Mouse (Mus musculus) intestine, embryonic 14.5 days (tissue): ENCODE data around the gene Lztr1. TPM values are rescaled to one million over a fixed set of nuclear protein-coding genes. Genes with fewer than 3 reads are reported as not detected.
"Not testable (repeated sequence)": the region's sequence is repeated elsewhere in the genome, so short reads cannot be mapped to it uniquely, and the experiment has no call there.

ENCODE experiments used
- ATAC-seq: fragments of 200-750 bp; cut with Nextera tagmentation; replicated peaks from 2 replicates; pipeline ENCODE4 v1.8.0; 2017; ENCODE audit warnings: low read depth, moderate number of reproducible peaks, moderate TSS enrichment, moderate library complexity; ENCODE audit not compliant: low FRiP score, low TSS enrichment
- DNase-seq: peaks from one replicate; pipeline ENCODE4 v3.0.0-alpha.2; 2018; ENCODE audit warnings: low spot score
- H3K27ac ChIP-seq: fragments of 300-500 bp; sonication (generic); 2 replicates; pipeline ENCODE4 v1.5.1; 2014; ENCODE audit warnings: low read depth, mild to moderate bottlenecking, control low read depth
- H3K27me3 ChIP-seq: fragments of 300-500 bp; sonication (generic); replicated peaks from 2 replicates; pipeline ENCODE4 v1.6.1; 2014; ENCODE audit warnings: low read length, control low read depth; ENCODE audit not compliant: control insufficient read depth, insufficient read depth
- H3K36me3 ChIP-seq: fragments of 300-500 bp; sonication (generic); 2 replicates; pipeline ENCODE4 v1.6.1; 2014; ENCODE audit warnings: low read length, control low read depth; ENCODE audit not compliant: control insufficient read depth, insufficient read depth
- H3K4me1 ChIP-seq: fragments of 300-500 bp; sonication (generic); replicated peaks from 2 replicates; pipeline ENCODE4 v1.6.1; 2014; ENCODE audit warnings: low read length, control low read depth, mixed read lengths; ENCODE audit not compliant: control insufficient read depth, insufficient read depth
- H3K4me2 ChIP-seq: fragments of 300-500 bp; sonication (generic); 2 replicates; pipeline ENCODE4 v1.6.1; 2014; ENCODE audit warnings: low read length
- H3K4me3 ChIP-seq: fragments of 300-500 bp; sonication (generic); 2 replicates; pipeline ENCODE4 v1.5.1; 2014; ENCODE audit warnings: low read depth, low read length, control low read depth, mixed read lengths
- H3K9ac ChIP-seq: fragments of 300-500 bp; sonication (generic); 2 replicates; pipeline ENCODE4 v1.6.1; 2014; ENCODE audit warnings: mild to moderate bottlenecking, low read length
- H3K9me3 ChIP-seq: fragments of 300-500 bp; sonication (generic); 2 replicates; pipeline ENCODE4 v1.6.1; 2016; ENCODE audit warnings: low read length, control low read depth; ENCODE audit not compliant: control insufficient read depth
- WGBS: fragments of 180-500 bp; shearing (Covaris S2); extraction: QIAGEN DNeasy Blood & Tissue Kit; methylation state at CpG from one replicate; pipeline ENCODE4 v1.1.7; 2014; 5-methylcytosine and 5-hydroxymethylcytosine counted together
- polyA plus RNA-seq: library from polyadenylated mRNA; unstranded; fragments of >200 nt; fragmentation: Nextera tagmentation; extraction: Ambion mirVana; gene quantifications from 2 replicates; pipeline ENCODE4 v1.2.1, GENCODE M21; 2014

Gene Lztr1
- polyA plus RNA-seq, 1 experiment from 2014 or later = 71.0 TPM

DNA sequence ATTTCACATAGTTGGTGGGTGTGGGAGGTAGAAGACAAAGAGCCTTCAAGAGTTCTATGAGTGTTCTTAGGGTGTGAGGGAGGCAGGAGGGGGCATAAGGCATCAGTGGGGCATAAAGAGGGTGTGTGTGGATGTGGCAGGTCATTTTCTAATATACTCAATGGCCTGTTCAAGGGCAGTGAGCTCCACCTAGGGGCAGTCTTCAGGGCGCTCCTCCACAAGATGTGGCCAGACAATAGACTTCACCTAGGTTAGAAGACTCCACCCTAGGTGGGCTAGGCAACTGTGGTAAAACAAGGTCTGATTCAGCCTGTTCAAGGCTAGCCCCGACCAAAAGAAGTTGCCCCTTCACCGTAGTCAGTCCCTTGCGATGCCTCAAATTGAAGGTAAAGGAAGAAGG, 23.8 kb downstream of the Lztr1 start:
- no peak overlapping the region for H3K4me3 ChIP-seq

DNA sequence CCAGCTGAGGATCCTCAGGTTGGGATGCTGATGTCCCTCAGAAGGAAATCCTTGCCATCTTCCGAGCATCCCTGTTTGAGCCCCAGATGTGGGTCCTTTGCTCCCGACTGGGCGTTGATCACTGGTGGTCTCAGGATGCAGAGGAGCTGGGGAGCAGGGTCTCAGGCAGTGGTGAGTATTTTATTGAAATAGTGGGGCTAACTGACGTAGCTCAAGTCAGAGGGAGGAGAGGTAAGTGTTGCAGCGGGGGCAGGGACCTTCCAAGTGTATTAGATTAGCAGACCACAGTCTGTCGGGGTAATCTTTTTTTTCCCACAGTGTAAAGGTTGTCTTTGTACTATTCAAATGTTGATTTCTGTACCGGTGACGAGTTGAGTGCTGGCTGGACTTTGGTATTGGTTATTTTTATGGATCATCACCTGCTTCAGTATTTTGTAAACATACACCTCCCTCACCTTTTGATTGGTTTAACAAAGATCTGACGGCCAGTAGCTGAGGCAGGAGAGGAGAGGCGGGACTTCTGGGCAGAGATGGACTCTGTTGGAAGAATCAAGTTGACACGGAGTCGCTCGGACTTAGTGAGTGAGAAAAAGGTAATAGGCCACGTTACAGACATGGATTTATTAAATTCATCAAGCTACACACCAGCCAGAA, 24.3 kb downstream of the Lztr1 start:
- peaks cover 15% of the 10 kb centered on the region for H3K4me1 ChIP-seq
- no peak overlapping the region for H3K9ac ChIP-seq

More for the DNA sequence above, 23.8 kb downstream of the Lztr1 start:
- Histone ChIP-seq H3K4me1 (peaks cover 15% of the 10 kb centered on the region), H3K27me3 (no peaks in the 10 kb centered on the region), H3K9ac (no peak overlapping the region), H3K36me3 (peaks cover 21% of the 10 kb centered on the region), H3K9me3 (no peaks in the 10 kb centered on the region), H3K27ac (no peak overlapping the region), H3K4me2 (no peak overlapping the region)
- 59% methylated on average over 4 of the region's 4 CpGs for WGBS
- ATAC-seq (no peak), DNase-seq (no peak)

DNA sequence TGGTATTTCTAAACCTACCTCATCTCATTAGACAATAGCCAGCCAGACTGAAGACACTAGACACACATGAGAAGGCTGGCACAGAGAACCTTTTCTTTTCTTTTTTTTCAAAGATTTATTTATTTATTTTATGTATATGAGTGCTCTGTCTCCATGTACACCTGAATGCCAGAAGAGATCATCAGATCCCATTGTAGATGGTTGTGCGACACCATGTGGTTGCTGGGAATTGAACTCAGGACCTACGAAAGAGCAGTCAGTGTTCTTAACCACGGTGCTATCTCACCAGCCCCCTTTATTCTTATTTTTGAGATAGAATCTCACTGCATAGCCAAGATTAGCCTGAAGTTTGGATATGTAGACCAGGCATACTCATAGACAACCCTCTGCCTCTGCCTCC, 28.1 kb downstream of the Lztr1 start:
- Histone ChIP-seq H3K9ac (no peak overlapping the region), H3K4me2 (no peak overlapping the region), H3K9me3 (no peaks in the 10 kb centered on the region), H3K27me3 (no peaks in the 10 kb centered on the region), H3K4me3 (no peak overlapping the region), H3K4me1 (peaks cover 4% of the 10 kb centered on the region), H3K27ac (no peak overlapping the region), H3K36me3 (no peaks in the 10 kb centered on the region)
- 87% methylated on average over 3 of the region's 3 CpGs for WGBS
- DNase-seq (no peak), ATAC-seq (no peak)

More for the DNA sequence above, 24.3 kb downstream of the Lztr1 start:
- Histone ChIP-seq H3K4me2 (no peak overlapping the region), H3K9me3 (no peaks in the 10 kb centered on the region), H3K4me3 (no peak overlapping the region), H3K36me3 (peaks cover 16% of the 10 kb centered on the region), H3K27ac (no peak overlapping the region), H3K27me3 (no peaks in the 10 kb centered on the region)
- DNase-seq (no peak), ATAC-seq (no peak)
- WGBS = 70% methylated on average over 14 of the region's 14 CpGs

DNA sequence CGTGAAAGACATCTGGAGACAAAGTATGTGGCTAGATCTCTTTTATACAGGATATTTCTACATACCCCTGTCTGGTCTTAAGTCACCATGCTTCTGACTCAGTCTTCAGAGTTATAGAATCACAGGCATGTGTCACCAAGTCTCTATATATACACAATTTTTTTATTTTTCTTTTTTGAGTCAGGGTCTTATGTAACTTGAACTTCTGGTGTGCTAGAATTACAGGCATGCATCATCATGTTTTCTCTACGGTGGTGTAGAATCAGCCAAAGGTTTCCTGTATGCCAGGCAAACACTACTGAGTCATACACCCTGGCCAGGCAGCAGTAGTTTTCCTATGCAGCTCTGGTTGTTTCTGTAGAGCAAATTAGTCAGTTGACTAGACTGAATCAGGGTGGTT, 34.1 kb downstream of the Lztr1 start:
- H3K36me3 ChIP-seq = no peaks in the 10 kb centered on the region
- WGBS = 83% methylated on average over 2 of the region's 2 CpGs

DNA sequence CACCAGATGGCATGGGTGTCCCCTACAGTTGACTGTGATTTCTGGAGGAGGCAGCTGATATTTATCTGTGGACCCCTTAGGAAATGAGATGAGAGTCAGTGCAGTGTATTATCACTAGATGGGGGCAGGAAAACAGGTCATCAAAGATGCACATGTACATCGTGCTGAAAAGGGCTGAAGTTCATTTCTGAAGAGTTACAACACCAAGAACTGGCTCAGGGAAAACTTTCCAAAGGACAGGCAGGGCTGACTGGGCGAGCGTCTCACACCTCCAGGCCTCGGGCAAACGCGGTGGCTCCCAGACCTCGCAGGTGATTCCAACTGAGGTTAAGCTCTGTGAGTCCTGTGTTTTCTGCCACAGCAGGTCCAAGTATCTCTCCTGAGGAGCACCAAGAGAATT, 44.3 kb downstream of the Lztr1 start:
- peaks cover 19% of the 10 kb centered on the region for H3K4me1 ChIP-seq

More for the DNA sequence above, 34.1 kb downstream of the Lztr1 start:
- Histone ChIP-seq H3K27ac (no peak overlapping the region), H3K9ac (no peak overlapping the region), H3K4me1 (no peaks in the 10 kb centered on the region), H3K4me2 (no peak overlapping the region), H3K27me3 (no peaks in the 10 kb centered on the region), H3K4me3 (no peak overlapping the region), H3K9me3 (no peaks in the 10 kb centered on the region)
- ATAC-seq = no peak
- no peak for DNase-seq

DNA sequence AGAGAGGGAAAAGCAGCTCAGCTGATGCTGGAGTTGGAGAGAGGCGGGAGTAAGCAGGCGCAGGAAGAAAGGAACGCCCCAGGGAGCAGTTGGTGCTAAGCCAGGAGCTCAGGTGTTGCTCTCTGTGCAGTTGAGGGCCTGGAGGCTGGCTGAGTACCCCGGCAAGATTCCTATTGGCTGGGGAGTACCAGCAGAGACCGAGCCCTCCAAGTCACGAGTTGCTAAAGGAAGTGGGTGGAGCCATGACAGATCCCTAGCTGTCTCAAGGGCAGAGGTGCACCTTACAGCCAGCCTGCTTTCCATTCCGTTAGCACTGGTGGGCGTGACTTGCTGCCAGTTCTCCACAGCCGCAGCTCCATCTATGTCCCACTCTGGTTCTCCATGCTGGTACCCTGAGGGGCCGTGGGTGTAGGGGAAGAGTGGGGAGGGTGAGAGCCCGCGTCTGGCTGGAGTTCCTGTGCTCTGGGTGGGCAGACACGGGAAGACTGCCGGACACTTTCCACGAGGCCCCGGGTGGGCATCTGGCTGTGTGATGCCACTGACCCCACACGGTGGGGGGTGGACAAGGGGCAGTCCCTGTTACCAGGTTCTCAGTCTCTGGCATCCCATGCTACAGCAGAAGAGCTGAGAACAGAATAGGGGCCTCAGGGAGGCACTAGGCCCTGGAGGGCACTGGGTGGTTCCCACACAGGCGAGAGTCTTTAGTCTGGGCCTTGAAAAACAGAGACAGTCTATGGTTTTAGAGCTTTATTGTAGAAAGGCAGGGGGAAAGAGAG, 45.6 kb downstream of the Lztr1 start:
- 8% methylated on average over 18 of the region's 18 CpGs for WGBS
- DNase-seq (peak; percentile 80), ATAC-seq (peak; percentile 91)
- Histone ChIP-seq H3K36me3 (no peaks in the 10 kb centered on the region), H3K4me3 (no peak overlapping the region; the same call in 1 of the 2 replicates), H3K4me1 (peaks cover 30% of the 10 kb centered on the region), H3K27ac (peak overlapping the region; percentile 73), H3K9ac (no peak overlapping the region), H3K9me3 (no peaks in the 10 kb centered on the region), H3K27me3 (no peaks in the 10 kb centered on the region), H3K4me2 (peak overlapping the region; percentile 44)

More for the DNA sequence above, 44.3 kb downstream of the Lztr1 start:
- ATAC-seq = no peak
- DNase-seq = no peak
- H3K27me3 ChIP-seq = no peaks in the 10 kb centered on the region
- no peaks in the 10 kb centered on the region for H3K36me3 ChIP-seq
- no peak overlapping the region for H3K9ac ChIP-seq
- 70% methylated on average over 7 of the region's 7 CpGs for WGBS
- H3K4me2 ChIP-seq = no peak overlapping the region
- H3K27ac ChIP-seq = no peak overlapping the region
- H3K9me3 ChIP-seq = no peaks in the 10 kb centered on the region
- no peak overlapping the region for H3K4me3 ChIP-seq

DNA sequence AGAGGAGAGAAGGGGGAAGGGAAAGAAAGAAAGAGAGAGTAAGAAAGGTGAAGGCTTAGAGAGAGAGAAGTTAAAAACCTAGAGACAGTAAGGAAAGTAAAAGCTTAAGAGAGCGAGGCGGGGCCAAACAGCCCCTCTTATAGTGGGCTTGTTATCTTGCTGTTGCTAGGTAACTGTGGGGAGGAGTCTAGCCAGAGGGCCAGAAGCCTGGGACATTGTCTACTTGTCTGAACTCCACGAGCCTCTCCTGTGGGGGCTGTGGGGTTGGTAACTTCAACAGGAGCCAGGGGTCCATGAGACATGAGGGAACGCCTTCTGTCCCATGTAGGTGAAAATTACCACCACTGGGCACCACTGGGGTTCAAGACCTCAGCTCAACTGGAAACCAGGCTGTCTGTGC, 46.2 kb downstream of the Lztr1 start:
- H3K27ac ChIP-seq = peak overlapping the region; percentile 73
- not testable (repeated sequence) for H3K27me3 ChIP-seq, H3K9me3 ChIP-seq, H3K9ac ChIP-seq, H3K36me3 ChIP-seq, ATAC-seq, DNase-seq, H3K4me3 ChIP-seq
- peak overlapping the region; percentile 44 for H3K4me2 ChIP-seq
- H3K4me1 ChIP-seq = peaks cover 32% of the 10 kb centered on the region
- 29% methylated on average over 4 of the region's 4 CpGs for WGBS

DNA sequence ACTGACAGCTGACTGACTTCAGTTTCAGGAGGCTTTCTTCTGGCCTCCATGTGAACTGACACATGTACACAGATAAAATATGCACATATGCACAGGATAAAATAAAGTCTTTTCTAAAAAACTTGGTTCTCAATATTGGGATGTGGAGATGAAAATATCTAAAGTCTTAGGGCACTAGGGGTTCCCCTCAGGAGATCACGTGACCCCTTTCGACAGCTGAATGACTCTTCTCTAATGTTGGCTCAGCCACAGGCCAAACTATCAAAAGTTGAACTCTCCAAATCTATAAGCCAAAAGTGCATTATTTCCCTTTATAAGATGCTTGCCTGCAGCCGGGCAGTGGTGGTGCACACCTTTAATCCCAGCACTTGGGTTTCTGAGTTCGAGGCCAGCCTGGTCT, 47.7 kb downstream of the Lztr1 start:
- H3K27me3 ChIP-seq = no peaks in the 10 kb centered on the region
- no peak overlapping the region for H3K4me2 ChIP-seq
- no peaks in the 10 kb centered on the region for H3K9me3 ChIP-seq
- DNase-seq (no peak), ATAC-seq (no peak)
- H3K9ac ChIP-seq = no peak overlapping the region
- no peak overlapping the region for H3K27ac ChIP-seq
- WGBS = 82% methylated on average over 4 of the region's 4 CpGs
- H3K4me1 ChIP-seq = peaks cover 40% of the 10 kb centered on the region
- H3K4me3 ChIP-seq = no peak overlapping the region
- no peaks in the 10 kb centered on the region for H3K36me3 ChIP-seq
